Mouse (Mus musculus) ES-Bruce4 (cell line): ENCODE results near the gene Fam120a.

Source experiments
- CTCF ChIP-seq: IDR thresholded peaks from one replicate; pipeline ENCODE4 v1.8.1; 2011; ENCODE audit warnings: low read depth, low read length
- EP300 ChIP-seq: IDR thresholded peaks from 2 replicates; pipeline ENCODE4 v1.6.1; 2011; ENCODE audit warnings: low read depth, low read length; ENCODE audit not compliant: insufficient read depth
- POLR2A ChIP-seq: IDR thresholded peaks from one replicate; pipeline ENCODE4 v1.8.1; 2011; ENCODE audit warnings: low read length; ENCODE audit not compliant: insufficient read depth

GRCm38 (mm10) chr13:48974266-48974665 lies 6.4 kb upstream of the Fam120a start:
- TF ChIP-seq CTCF (no peak), POLR2A (no peak), EP300 (no peak)
